Mouse (Mus musculus) cerebellum, adult 2 months (tissue): Measurements from ENCODE around the gene Ace3.

Experiments used
- CTCF ChIP-seq: fragments of 200-500 bp; IDR thresholded peaks from 2 replicates; pipeline ENCODE4 v1.5.1; 2011; ENCODE audit warnings: low read depth, mild to moderate bottlenecking, control low read depth, low read length, moderate library complexity, borderline replicate concordance; ENCODE audit not compliant: insufficient read depth
- POLR2A ChIP-seq: fragments of 200-500 bp; IDR thresholded peaks from 2 replicates; pipeline ENCODE4 v1.6.1; 2011; ENCODE audit warnings: low read length, control low read depth, borderline replicate concordance; ENCODE audit not compliant: insufficient read depth

- TF ChIP-seq CTCF (no peak), POLR2A (no peak)
These were observed 26.5 kb upstream of the Ace3 start, which contains the start of gene Ace for GRCm38 (mm10) chr11:105967741-105968574.
